Mouse (Mus musculus) lung, embryonic 15.5 days (tissue): ENCODE results near the gene Vmn2r87. TPM values are rescaled to one million over a fixed set of nuclear protein-coding genes. Genes with fewer than 3 reads are reported as not detected.

ENCODE experiments used
- polyA plus RNA-seq: library from polyadenylated mRNA; unstranded; fragments of >200 nt; fragmentation: Nextera tagmentation; extraction: Ambion mirVana; gene quantifications from 2 replicates; pipeline ENCODE4 v1.2.1, GENCODE M21; 2015

Gene Vmn2r87
- polyA plus RNA-seq, 1 experiment from 2014 or later, result not detected

Other genes with a start within 250 kb of the Vmn2r87 start
- not detected in 2 replicates for gene Neurod4, start 217.2 kb downstream of the Vmn2r87 start, polyA plus RNA-seq
- 0.52 and 2.2 TPM in 2 replicates for gene Tespa1, start 174.5 kb downstream of the Vmn2r87 start, polyA plus RNA-seq
- not detected in 2 replicates for gene Vmn2r84, start 103.1 kb downstream of the Vmn2r87 start, polyA plus RNA-seq
- gene Vmn2r85, start 67.7 kb downstream of the Vmn2r87 start, polyA plus RNA-seq, result not detected in 2 replicates
- not detected in 2 replicates for gene Vmn2r86, start 41.3 kb downstream of the Vmn2r87 start, polyA plus RNA-seq